Mouse (Mus musculus): ENCODE data around the gene Sorcs1.

GRCm38 (mm10) chr19:50185769-50186715, 492.4 kb downstream of the Sorcs1 start:
- TF ChIP-seq CTCF (IDR thresholded peaks at IDR 0.05; ENCODE audit: borderline replicate concordance, insufficient read depth, low read length) (no peak), POLR2A (IDR thresholded peaks at IDR 0.05; ENCODE audit: low read depth, low read length) (no peak)
